Comparison of ENCODE assay signal across 8 mouse cellular contexts in the genomic region with DNA sequence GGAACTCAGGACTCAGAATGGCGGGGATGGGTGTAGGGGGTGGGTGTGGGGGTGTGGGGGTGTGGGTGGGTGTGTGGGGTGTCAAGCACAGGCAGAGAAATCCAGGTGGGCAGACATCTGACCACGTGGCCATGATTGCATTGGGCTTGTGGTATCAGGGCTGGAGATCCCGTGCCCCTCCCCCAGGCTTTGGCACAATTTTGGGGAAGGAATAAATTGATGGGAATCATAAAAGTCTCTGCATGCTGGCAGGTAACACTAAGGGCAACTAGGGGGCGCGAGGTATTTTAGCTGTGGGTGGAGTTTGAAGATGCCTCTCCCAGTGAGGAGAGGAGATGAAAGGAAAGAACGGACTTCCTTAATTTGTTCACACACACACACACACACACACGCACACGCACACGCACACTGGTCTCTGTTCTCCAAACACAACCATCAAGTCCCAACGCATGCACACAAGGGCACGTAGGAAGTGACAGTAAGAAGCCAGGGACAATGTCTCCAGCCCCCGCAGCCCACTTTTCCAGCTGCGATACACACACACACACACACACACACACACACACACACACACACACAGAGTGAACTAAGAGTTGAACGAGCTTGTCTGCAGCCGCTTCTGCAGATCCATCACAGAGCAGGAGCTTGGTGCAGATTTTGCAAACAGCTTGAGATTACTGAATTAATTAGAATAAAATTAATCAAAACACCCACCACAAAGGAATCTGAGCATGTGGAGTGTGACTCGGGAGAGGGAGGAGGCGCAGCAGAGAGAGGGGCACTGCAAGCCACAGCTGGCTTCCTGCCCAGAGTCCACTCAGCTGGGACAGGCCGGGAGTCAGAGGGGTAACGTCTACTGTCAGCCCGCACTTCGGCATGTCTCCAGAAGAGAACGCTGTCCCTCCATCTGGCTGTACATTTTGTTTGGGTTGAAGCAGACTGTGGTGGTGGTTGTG. TPM values are rescaled to one million over a fixed set of nuclear protein-coding genes. Genes with fewer than 3 reads are reported as not detected.
DNase-seq lines count a peak whose midpoint lies in the region; ATAC-seq lines count a peak whose summit lies in the region.

No protein-coding gene starts in this region.

- DNase-seq in heart, adult 9 months (ENCODE audit: low spot score in 2 of 2) = no peak
- peak; percentile 67 for DNase-seq in embryonic facial prominence, embryonic 14.5 days (ENCODE audit: low spot score)
- DNase-seq in layer of hippocampus, postnatal 10 days (ENCODE audit: low spot score in 2 of 2) = peak; percentile 65 to 74
- DNase-seq in gastrocnemius, adult 8-10 months (ENCODE audit: low spot score in 2 of 2) = no peak

- H3K4me2 ChIP-seq in heart, embryonic 12.5 days = peak overlapping the region; percentile 38
- no peak overlapping the region for H3K4me2 ChIP-seq in embryonic facial prominence, embryonic 14.5 days (ENCODE audit: low read depth, low read length)
- peak overlapping the region; percentile 34 for H3K4me2 ChIP-seq in hindbrain, embryonic 15.5 days
- no peak overlapping the region for H3K4me2 ChIP-seq in midbrain, embryonic 12.5 days (replicated peaks)

- no peak overlapping the region for H3K4me3 ChIP-seq in heart, embryonic 12.5 days
- H3K4me3 ChIP-seq in embryonic facial prominence, embryonic 14.5 days (ENCODE audit: low read depth, low read length) = no peak overlapping the region
- no peak overlapping the region for H3K4me3 ChIP-seq in hindbrain, embryonic 15.5 days
- H3K4me3 ChIP-seq in midbrain, embryonic 12.5 days = no peak overlapping the region

- 0 out of 2 replicates have a peak overlapping the region, but pooled peaks have one; percentile 5 for H3K27ac ChIP-seq in heart, embryonic 12.5 days (ENCODE audit: poor library complexity, severe bottlenecking)
- H3K27ac ChIP-seq in embryonic facial prominence, embryonic 14.5 days (replicated peaks; ENCODE audit: low read depth, low read length) = no peak overlapping the region
- peak overlapping the region; percentile 51; the same call in 1 of the 2 replicates for H3K27ac ChIP-seq in hindbrain, embryonic 15.5 days (replicated peaks)
- peak overlapping the region; percentile 76 for H3K27ac ChIP-seq in midbrain, embryonic 12.5 days (replicated peaks)

- ATAC-seq in heart, embryonic 12.5 days (ENCODE audit: insufficient number of reproducible peaks, low FRiP score) = peak; percentile 67
- peak; percentile 56; the same call in 1 of the 2 replicates for ATAC-seq in embryonic facial prominence, embryonic 14.5 days (ENCODE audit: low read depth)
- ATAC-seq in hindbrain, embryonic 15.5 days (ENCODE audit: low FRiP score, low read depth) = peak; percentile 72
- peak; percentile 62 for ATAC-seq in midbrain, embryonic 12.5 days (ENCODE audit: low FRiP score, low read depth)
- no peak for ATAC-seq in CD4-positive, CD25-positive, alpha-beta regulatory T cell, adult 4 months

- no peaks in the 10 kb centered on the region for H3K27me3 ChIP-seq in heart, embryonic 12.5 days (replicated peaks)
- no peaks in the 10 kb centered on the region for H3K27me3 ChIP-seq in embryonic facial prominence, embryonic 14.5 days (replicated peaks; ENCODE audit: control insufficient read depth, insufficient read depth, low read length)
- H3K27me3 ChIP-seq in hindbrain, embryonic 15.5 days = no peaks in the 10 kb centered on the region
- H3K27me3 ChIP-seq in midbrain, embryonic 12.5 days = no peaks in the 10 kb centered on the region

- H3K36me3 ChIP-seq in heart, embryonic 12.5 days = no peaks in the 10 kb centered on the region
- no peaks in the 10 kb centered on the region for H3K36me3 ChIP-seq in embryonic facial prominence, embryonic 14.5 days (ENCODE audit: control insufficient read depth, insufficient read depth, low read length)
- no peaks in the 10 kb centered on the region for H3K36me3 ChIP-seq in hindbrain, embryonic 15.5 days
- H3K36me3 ChIP-seq in midbrain, embryonic 12.5 days = no peaks in the 10 kb centered on the region

- 41% methylated on average over 22 of the region's 22 CpGs for WGBS in heart, embryonic 12.5 days
- WGBS in embryonic facial prominence, embryonic 14.5 days = 46% methylated on average over 22 of the region's 22 CpGs
- 25% methylated on average over 22 of the region's 22 CpGs for WGBS in hindbrain, embryonic 15.5 days
- WGBS in midbrain, embryonic 12.5 days = 56% methylated on average over 22 of the region's 22 CpGs

- peaks cover 40% of the 10 kb centered on the region for H3K4me1 ChIP-seq in heart, embryonic 12.5 days (replicated peaks)
- peaks cover 6% of the 10 kb centered on the region for H3K4me1 ChIP-seq in embryonic facial prominence, embryonic 14.5 days (ENCODE audit: control insufficient read depth, insufficient read depth, low read length)
- H3K4me1 ChIP-seq in hindbrain, embryonic 15.5 days (replicated peaks) = peaks cover 27% of the 10 kb centered on the region
- H3K4me1 ChIP-seq in midbrain, embryonic 12.5 days = peaks cover 46% of the 10 kb centered on the region

- H3K9me3 ChIP-seq in heart, embryonic 12.5 days (replicated peaks) = no peaks in the 10 kb centered on the region
- no peaks in the 10 kb centered on the region for H3K9me3 ChIP-seq in embryonic facial prominence, embryonic 14.5 days (ENCODE audit: control insufficient read depth, low read length)
- no peaks in the 10 kb centered on the region for H3K9me3 ChIP-seq in hindbrain, embryonic 15.5 days
- H3K9me3 ChIP-seq in midbrain, embryonic 12.5 days = no peaks in the 10 kb centered on the region

- no peak overlapping the region for H3K9ac ChIP-seq in heart, embryonic 12.5 days
- no peak overlapping the region for H3K9ac ChIP-seq in embryonic facial prominence, embryonic 14.5 days (ENCODE audit: low read depth, low read length)
- no peak overlapping the region for H3K9ac ChIP-seq in hindbrain, embryonic 15.5 days
- H3K9ac ChIP-seq in midbrain, embryonic 12.5 days (replicated peaks) = no peak overlapping the region

RNA-seq across cellular contexts. Expression of a gene that starts 21.3 kb away (rescaled TPM):
- 15.8 and 16.0 TPM in 2 replicates for polyA plus RNA-seq in heart, embryonic 12.5 days (2016; fragmentation: Nextera tagmentation; extraction: Ambion mirVana)
- polyA plus RNA-seq in embryonic facial prominence, embryonic 14.5 days (2014; fragmentation: Nextera tagmentation; extraction: Ambion mirVana) = 14.9 and 15.2 TPM in 2 replicates
- polyA plus RNA-seq in hindbrain, embryonic 15.5 days (2015; fragmentation: Nextera tagmentation; extraction: Ambion mirVana) = 12.6 TPM in 2 replicates
- 10 to 100 TPM; 15.3 to 20.1 TPM for total RNA-seq in layer of hippocampus, postnatal 10 days (2021)
- polyA plus RNA-seq in midbrain, embryonic 12.5 days (2016; fragmentation: Nextera tagmentation; extraction: Ambion mirVana) = 15.6 and 15.9 TPM in 2 replicates
- polyA plus RNA-seq in CD4-positive, CD25-positive, alpha-beta regulatory T cell, adult 4 months (2017; shearing (Covaris generic)) = 10 to 100 TPM in 1 of 2 experiments, 1 to 10 TPM in 1; 7.8 to 10.1 TPM
- total RNA-seq in gastrocnemius, adult 8-10 months (2022) = 1 to 10 TPM; 4.9 to 9.5 (median 6.6) TPM

Comparison
In these comparisons a context has a peak if more than half of its experiments do, and no peak if none do; other contexts are left out.
1. H3K4me2 ChIP-seq: peak in heart, embryonic 12.5 days (single experiment) and hindbrain, embryonic 15.5 days (single experiment); none in embryonic facial prominence, embryonic 14.5 days (single experiment) and midbrain, embryonic 12.5 days (single experiment).
2. DNase-seq: peak in embryonic facial prominence, embryonic 14.5 days (single experiment) and layer of hippocampus, postnatal 10 days (2 of 2); none in heart, adult 9 months (0 of 2) and gastrocnemius, adult 8-10 months (0 of 2).